Mouse (Mus musculus) forebrain, embryonic 10.5 days (tissue): Measurements from ENCODE around the gene Prph. TPM values are rescaled to one million over a fixed set of nuclear protein-coding genes. Genes with fewer than 3 reads are reported as not detected.

Experiments
- DNase-seq: peaks from one replicate; pipeline ENCODE4 v3.0.0-alpha.2; 2017; ENCODE audit warnings: low spot score; ENCODE audit errors: extremely low spot score
- H3K27ac ChIP-seq: fragments of 300-500 bp; sonication (generic); 2 replicates; pipeline ENCODE4 v1.5.1; 2016; ENCODE audit warnings: mild to moderate bottlenecking
- H3K27me3 ChIP-seq: fragments of 300-500 bp; sonication (generic); 2 replicates; pipeline ENCODE4 v1.6.1; 2016; ENCODE audit warnings: mild to moderate bottlenecking; ENCODE audit not compliant: poor library complexity, severe bottlenecking
- H3K36me3 ChIP-seq: fragments of 300-500 bp; sonication (generic); replicated peaks from 2 replicates; pipeline ENCODE4 v1.6.1; 2016; ENCODE audit warnings: mild to moderate bottlenecking, moderate library complexity
- H3K4me1 ChIP-seq: fragments of 300-500 bp; sonication (generic); 2 replicates; pipeline ENCODE4 v1.6.1; 2016
- H3K4me3 ChIP-seq: fragments of 300-500 bp; sonication (generic); 2 replicates; pipeline ENCODE4 v1.5.1; 2016; ENCODE audit warnings: mild to moderate bottlenecking, moderate library complexity
- H3K9me3 ChIP-seq: fragments of 300-500 bp; sonication (generic); 2 replicates; pipeline ENCODE4 v1.6.1; 2016; ENCODE audit warnings: mild to moderate bottlenecking, moderate library complexity
- WGBS: fragments of 180-500 bp; shearing (Covaris S2); methylation state at CpG from one replicate; pipeline ENCODE4 v1.1.7; 2016; 5-methylcytosine and 5-hydroxymethylcytosine counted together
- polyA plus RNA-seq: library from polyadenylated mRNA; unstranded; fragments of >200 nt; fragmentation: Nextera tagmentation; extraction: Ambion mirVana; gene quantifications from 2 replicates; pipeline ENCODE4 v1.2.1, GENCODE M21; 2016

The Prph gene
- polyA plus RNA-seq, 1 experiment from 2014 or later, result 0.33 TPM

DNA sequence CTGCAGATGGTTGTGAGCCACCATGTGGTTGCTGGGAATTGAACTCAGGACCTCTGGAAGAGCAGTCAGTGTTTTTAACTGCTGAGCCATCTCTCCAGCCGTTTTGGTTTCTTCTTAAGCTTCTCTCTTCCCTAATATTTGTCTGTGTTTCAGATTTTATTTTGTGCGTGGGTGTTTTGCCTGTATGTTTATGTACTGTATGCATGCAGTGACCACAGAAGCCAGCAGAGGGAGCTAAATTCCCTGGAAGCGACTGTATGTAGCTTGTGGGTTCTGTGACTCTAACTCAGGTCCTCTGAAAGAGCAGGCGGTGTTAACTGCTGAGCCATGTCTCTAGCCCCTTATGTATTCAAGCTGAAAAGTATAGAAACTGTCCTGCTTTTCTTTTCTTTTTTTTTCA is 28.7 kb upstream of the Prph start:
- Histone ChIP-seq H3K4me3 (no peak overlapping the region), H3K27me3 (peaks cover 9% of the 10 kb centered on the region), H3K4me1 (peaks cover 29% of the 10 kb centered on the region), H3K9me3 (no peaks in the 10 kb centered on the region; the same call in 1 of the 2 replicates), H3K36me3 (no peaks in the 10 kb centered on the region), H3K27ac (no peak overlapping the region)
- DNase-seq, result no peak
- WGBS, result 60% methylated on average over 4 of the region's 4 CpGs

GRCm38 (mm10) chr15:99027116-99027515 is 27.9 kb upstream of the Prph start:
- Histone ChIP-seq H3K4me1 (peaks cover 37% of the 10 kb centered on the region), H3K9me3 (no peaks in the 10 kb centered on the region), H3K27ac (no peak overlapping the region), H3K4me3 (no peak overlapping the region), H3K27me3 (peaks cover 11% of the 10 kb centered on the region), H3K36me3 (no peaks in the 10 kb centered on the region)
- 74% methylated on average over 5 of the region's 5 CpGs for WGBS
- DNase-seq, result no peak

- DNase-seq, result peak; percentile 50
- Histone ChIP-seq H3K27me3 (peaks cover 8% of the 10 kb centered on the region), H3K4me3 (peak overlapping the region; percentile 62), H3K36me3 (peaks cover 10% of the 10 kb centered on the region), H3K9me3 (no peaks in the 10 kb centered on the region), H3K27ac (peak overlapping the region; percentile 88), H3K4me1 (peaks cover 49% of the 10 kb centered on the region)
- whole genome bisulfite sequencing, result 0% methylated on average over 8 of the region's 10 CpGs
Measured at GRCm38 (mm10) chr15:99028874-99029458, 26.0 kb upstream of the Prph start.

DNA sequence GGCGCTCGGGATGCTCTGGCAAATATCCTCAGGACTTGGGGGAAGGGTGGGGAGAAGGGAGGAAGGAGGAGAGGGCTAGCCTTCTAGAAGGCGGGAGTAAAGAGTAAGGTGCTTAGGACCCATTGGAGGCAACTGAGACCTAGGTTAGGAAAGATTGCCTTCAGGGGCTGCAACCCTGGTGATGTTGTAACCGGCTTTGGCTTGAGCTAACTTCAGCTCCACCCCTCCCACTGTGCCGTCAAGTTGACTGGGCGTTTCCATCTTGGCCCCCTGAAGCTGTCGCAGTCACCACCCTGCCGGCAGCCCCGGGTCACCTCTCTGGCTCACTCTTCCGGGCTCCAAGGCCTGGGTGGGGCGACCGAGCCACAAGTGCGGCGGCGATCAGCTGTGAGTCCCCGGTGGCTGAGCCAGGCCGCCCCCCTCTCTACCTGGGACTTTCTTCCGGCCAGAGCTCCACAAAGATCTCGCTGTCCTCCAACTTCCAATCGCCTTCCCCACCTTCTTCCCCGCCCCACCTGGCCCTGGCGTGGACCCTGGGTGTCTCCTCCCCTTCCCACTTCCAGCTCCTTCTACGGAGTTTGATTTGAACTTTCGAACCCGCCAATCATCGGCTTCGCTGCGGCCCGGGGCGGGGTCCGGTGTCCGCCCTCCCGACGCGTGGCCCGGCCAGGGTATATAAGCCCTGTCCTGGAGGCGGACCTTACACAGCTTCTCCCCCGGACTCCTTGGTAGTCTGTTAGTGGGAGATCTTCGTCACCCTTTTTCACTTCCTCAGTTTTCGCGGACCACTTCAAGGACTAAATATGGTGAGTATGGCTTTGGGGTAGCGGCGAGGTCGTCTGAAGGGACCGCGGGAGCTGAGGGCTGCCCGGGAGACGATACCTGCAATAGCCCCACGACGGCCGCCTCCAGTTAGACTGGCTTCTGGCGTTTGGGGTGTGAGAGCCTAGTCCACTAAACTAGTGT is 25.1 kb upstream of the Prph start, which contains the start of gene Tuba1c:
TSS of gene Tuba1c (plus strand) at position 273 of the 966 bp plus-strand sequence.
- H3K9me3 ChIP-seq, result no peaks in the 10 kb centered on the region
- peak within 1 kb of the TSS; percentile 88 for H3K27ac ChIP-seq
- H3K4me3 ChIP-seq, result peak within 1 kb of the TSS; percentile 62
- peak; percentile 90 for DNase-seq
- H3K36me3 ChIP-seq, result peaks cover 16% of the 10 kb centered on the region
- H3K27me3 ChIP-seq, result 0 out of 2 replicates have a peak, but pooled peaks cover 5% of the 10 kb centered on the region
- peaks cover 49% of the 10 kb centered on the region for H3K4me1 ChIP-seq
- under 1% methylated on average over 52 of the region's 52 CpGs for WGBS

GRCm38 (mm10) chr15:99030585-99031387 is 24.2 kb upstream of the Prph start:
- Histone ChIP-seq H3K4me1 (peaks cover 49% of the 10 kb centered on the region), H3K27ac (peak overlapping the region; percentile 88), H3K27me3 (0 out of 2 replicates have a peak, but pooled peaks cover 5% of the 10 kb centered on the region), H3K36me3 (peaks cover 25% of the 10 kb centered on the region), H3K4me3 (peak overlapping the region; percentile 62), H3K9me3 (no peaks in the 10 kb centered on the region)
- DNase-seq, result no peak
- 17% methylated on average over 26 of the region's 26 CpGs for WGBS

DNA sequence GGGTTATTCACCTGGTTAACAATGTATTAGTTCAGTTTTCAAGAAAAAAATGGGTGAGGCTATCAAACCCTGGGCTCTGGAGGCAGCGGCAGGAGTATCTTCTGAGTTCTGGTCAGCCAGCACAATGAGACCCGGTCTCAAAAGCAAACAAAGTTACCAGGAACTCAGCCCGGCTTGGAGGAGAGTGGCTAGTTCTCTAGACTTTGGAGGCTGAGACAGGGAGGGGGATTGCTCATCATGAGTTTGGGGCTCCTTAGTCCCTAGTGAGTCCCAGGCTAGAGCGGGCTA is 23.6 kb upstream of the Prph start:
- Histone ChIP-seq H3K27me3 (0 out of 2 replicates have a peak, but pooled peaks cover 5% of the 10 kb centered on the region), H3K27ac (peak overlapping the region; percentile 88; the same call in 1 of the 2 replicates), H3K4me1 (peaks cover 49% of the 10 kb centered on the region), H3K36me3 (peaks cover 31% of the 10 kb centered on the region), H3K4me3 (peak overlapping the region; percentile 62), H3K9me3 (no peaks in the 10 kb centered on the region)
- WGBS, result 88% methylated on average over 4 of the region's 4 CpGs
- no peak for DNase-seq

GRCm38 (mm10) chr15:99032041-99032725 is 22.8 kb upstream of the Prph start:
- DNase-seq, result no peak
- Histone ChIP-seq H3K4me3 (peak overlapping the region; percentile 62), H3K36me3 (peaks cover 37% of the 10 kb centered on the region), H3K27ac (no peak overlapping the region), H3K4me1 (peaks cover 49% of the 10 kb centered on the region), H3K27me3 (0 out of 2 replicates have a peak, but pooled peaks cover 5% of the 10 kb centered on the region), H3K9me3 (no peaks in the 10 kb centered on the region)
- WGBS, result 78% methylated on average over 9 of the region's 9 CpGs

GRCm38 (mm10) chr15:99032726-99033250 is 22.2 kb upstream of the Prph start:
- peak overlapping the region; percentile 37; the same call in 1 of the 2 replicates for H3K27ac ChIP-seq
- H3K9me3 ChIP-seq, result no peaks in the 10 kb centered on the region
- DNase-seq, result no peak
- H3K4me1 ChIP-seq, result peaks cover 49% of the 10 kb centered on the region
- H3K27me3 ChIP-seq, result 0 out of 2 replicates have a peak, but pooled peaks cover 5% of the 10 kb centered on the region
- H3K36me3 ChIP-seq, result peaks cover 38% of the 10 kb centered on the region
- peak overlapping the region; percentile 62 for H3K4me3 ChIP-seq
- 84% methylated on average over 7 of the region's 7 CpGs for WGBS

- H3K9me3 ChIP-seq, result no peaks in the 10 kb centered on the region
- H3K27me3 ChIP-seq, result 0 out of 2 replicates have a peak, but pooled peaks cover 5% of the 10 kb centered on the region
- H3K4me1 ChIP-seq, result peaks cover 46% of the 10 kb centered on the region
- no peak for DNase-seq
- no peak overlapping the region for H3K4me3 ChIP-seq
- H3K27ac ChIP-seq, result no peak overlapping the region
- 94% methylated on average over 7 of the region's 7 CpGs for WGBS
- peaks cover 47% of the 10 kb centered on the region for H3K36me3 ChIP-seq
Measured at GRCm38 (mm10) chr15:99033498-99034270, 21.3 kb upstream of the Prph start.

DNA sequence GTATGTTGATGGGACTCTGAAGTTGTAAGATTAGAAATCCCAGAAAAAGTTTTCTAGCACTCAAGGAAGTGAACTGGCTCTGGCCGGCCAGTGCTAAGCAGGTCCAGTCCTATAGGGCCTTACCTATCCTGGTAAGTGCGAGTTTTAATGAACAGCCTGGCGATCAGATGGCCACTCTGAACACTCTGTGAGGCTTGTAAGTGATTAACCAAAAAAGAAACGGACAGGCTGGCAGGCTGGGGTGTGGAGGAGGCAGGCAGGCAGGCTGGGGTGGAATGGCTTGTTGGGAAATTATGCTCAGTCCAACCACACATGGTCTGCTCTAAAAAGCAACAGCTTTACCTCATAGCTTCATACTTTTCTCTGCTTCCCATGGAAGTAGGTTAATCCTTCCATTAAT is 19.5 kb upstream of the Prph start:
- DNase-seq, result no peak
- Histone ChIP-seq H3K36me3 (peaks cover 51% of the 10 kb centered on the region), H3K9me3 (no peaks in the 10 kb centered on the region), H3K27me3 (0 out of 2 replicates have a peak, but pooled peaks cover 5% of the 10 kb centered on the region), H3K4me1 (peaks cover 29% of the 10 kb centered on the region), H3K27ac (no peak overlapping the region), H3K4me3 (no peak overlapping the region)
- WGBS, result 88% methylated on average over 4 of the region's 4 CpGs

DNA sequence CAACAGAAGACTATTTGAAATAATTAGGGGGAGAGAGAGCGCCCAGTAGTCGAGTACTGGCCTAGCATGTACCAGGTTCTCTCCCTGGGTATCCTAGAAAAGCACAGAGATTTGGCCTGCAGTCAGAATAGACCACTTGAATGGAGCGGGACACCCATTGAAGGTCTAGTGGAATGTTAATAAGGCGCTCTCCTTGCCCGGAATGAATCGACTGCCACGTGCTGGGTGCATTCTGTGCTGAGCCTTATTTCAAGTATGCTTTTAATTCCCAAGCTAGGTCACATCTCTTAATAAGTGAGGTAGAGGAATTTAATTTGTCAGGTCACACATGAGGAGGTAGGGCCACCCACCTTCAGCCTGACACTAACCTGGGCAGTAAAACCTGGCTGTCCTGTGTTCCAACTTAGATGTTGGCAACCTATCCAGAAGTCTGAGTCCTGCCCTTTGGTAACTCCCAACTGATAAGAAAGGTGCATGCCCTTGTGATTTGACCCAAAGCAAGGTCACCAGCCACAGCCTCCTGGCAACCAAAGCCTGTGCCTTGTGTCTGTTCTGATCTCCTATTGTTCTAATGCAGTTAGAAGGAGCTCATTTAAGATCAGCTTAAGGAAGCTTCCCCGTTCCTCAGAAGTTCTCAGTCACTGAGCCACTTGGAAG is 18.6 kb upstream of the Prph start:
- WGBS, result 88% methylated on average over 8 of the region's 8 CpGs
- Histone ChIP-seq H3K36me3 (peaks cover 51% of the 10 kb centered on the region), H3K4me3 (no peak overlapping the region), H3K27ac (no peak overlapping the region), H3K4me1 (peaks cover 27% of the 10 kb centered on the region), H3K27me3 (peaks cover 2% of the 10 kb centered on the region; the same call in 1 of the 2 replicates), H3K9me3 (no peaks in the 10 kb centered on the region)
- no peak for DNase-seq
